Mouse (Mus musculus) monocyte, adult 2 months (primary cell): ENCODE results near the gene Nell1.
"Not testable (repeated sequence)": the region's sequence is repeated elsewhere in the genome, so short reads cannot be mapped to it uniquely, and the experiment has no call there.

ENCODE experiments used
- DNase-seq, 2 experiments: peaks; one replicate each; pipeline ENCODE4 v3.0.0; 2022; ENCODE audit warnings: low spot score in 2 of 2, low read depth in 1 of 2

Gene Nell1

GRCm38 (mm10) chr7:49974841-49975440 lies at the start of gene Nell1:
Gene Nell1, plus strand, starts transcription at chr7:49974864.
- DNase-seq: no peak

GRCm38 (mm10) chr7:49928571-49928970 lies 46.1 kb upstream of the Nell1 start:
- DNase-seq: no peak

- DNase-seq: no peak
Observed at GRCm38 (mm10) chr7:49929999-49930398, 44.7 kb upstream of the Nell1 start.

- DNase-seq: not testable (repeated sequence)
Observed at GRCm38 (mm10) chr7:49933386-49934115, 41.1 kb upstream of the Nell1 start.

GRCm38 (mm10) chr7:49936821-49937220 lies 37.8 kb upstream of the Nell1 start:
- DNase-seq: no peak

- no peak for DNase-seq
Observed at GRCm38 (mm10) chr7:49942023-49942422, 32.6 kb upstream of the Nell1 start.

- no peak for DNase-seq
Observed at GRCm38 (mm10) chr7:49942490-49942889, 32.2 kb upstream of the Nell1 start.

- DNase-seq: no peak
Observed at GRCm38 (mm10) chr7:49946691-49947090, 28.0 kb upstream of the Nell1 start.

GRCm38 (mm10) chr7:49953546-49954181 lies 21.0 kb upstream of the Nell1 start:
- no peak for DNase-seq

GRCm38 (mm10) chr7:49954834-49955233 lies 19.8 kb upstream of the Nell1 start:
- no peak for DNase-seq

- DNase-seq: no peak
Observed at GRCm38 (mm10) chr7:49957142-49957541, 17.5 kb upstream of the Nell1 start.

GRCm38 (mm10) chr7:49963764-49964163 lies 10.9 kb upstream of the Nell1 start:
- DNase-seq: no peak

- DNase-seq: no peak
Observed at GRCm38 (mm10) chr7:49969516-49969915, 5.1 kb upstream of the Nell1 start.

GRCm38 (mm10) chr7:49975441-49976121 lies 917 bp downstream of the Nell1 start:
- no peak for DNase-seq

GRCm38 (mm10) chr7:49981511-49982227 lies 7.0 kb downstream of the Nell1 start:
- no peak for DNase-seq

- DNase-seq: no peak
Observed at GRCm38 (mm10) chr7:49984698-49985097, 10.0 kb downstream of the Nell1 start.

- DNase-seq: no peak
Observed at GRCm38 (mm10) chr7:49985947-49986346, 11.3 kb downstream of the Nell1 start.

GRCm38 (mm10) chr7:49999321-49999720 lies 24.7 kb downstream of the Nell1 start:
- DNase-seq: no peak

GRCm38 (mm10) chr7:50005268-50005667 lies 30.6 kb downstream of the Nell1 start:
- no peak for DNase-seq

- no peak for DNase-seq
Observed at GRCm38 (mm10) chr7:50035187-50036153, 60.8 kb downstream of the Nell1 start.
